Mouse (Mus musculus): ENCODE data around the gene Zfp276. TPM values are rescaled to one million over a fixed set of nuclear protein-coding genes. Genes with fewer than 3 reads are reported as not detected.
"Not testable (repeated sequence)": the region's sequence is repeated elsewhere in the genome, so short reads cannot be mapped to it uniquely, and the experiment has no call there.

The Zfp276 gene
- total RNA-seq, 2 experiments from 2014 or later: 20.4 to 20.9 TPM

DNA sequence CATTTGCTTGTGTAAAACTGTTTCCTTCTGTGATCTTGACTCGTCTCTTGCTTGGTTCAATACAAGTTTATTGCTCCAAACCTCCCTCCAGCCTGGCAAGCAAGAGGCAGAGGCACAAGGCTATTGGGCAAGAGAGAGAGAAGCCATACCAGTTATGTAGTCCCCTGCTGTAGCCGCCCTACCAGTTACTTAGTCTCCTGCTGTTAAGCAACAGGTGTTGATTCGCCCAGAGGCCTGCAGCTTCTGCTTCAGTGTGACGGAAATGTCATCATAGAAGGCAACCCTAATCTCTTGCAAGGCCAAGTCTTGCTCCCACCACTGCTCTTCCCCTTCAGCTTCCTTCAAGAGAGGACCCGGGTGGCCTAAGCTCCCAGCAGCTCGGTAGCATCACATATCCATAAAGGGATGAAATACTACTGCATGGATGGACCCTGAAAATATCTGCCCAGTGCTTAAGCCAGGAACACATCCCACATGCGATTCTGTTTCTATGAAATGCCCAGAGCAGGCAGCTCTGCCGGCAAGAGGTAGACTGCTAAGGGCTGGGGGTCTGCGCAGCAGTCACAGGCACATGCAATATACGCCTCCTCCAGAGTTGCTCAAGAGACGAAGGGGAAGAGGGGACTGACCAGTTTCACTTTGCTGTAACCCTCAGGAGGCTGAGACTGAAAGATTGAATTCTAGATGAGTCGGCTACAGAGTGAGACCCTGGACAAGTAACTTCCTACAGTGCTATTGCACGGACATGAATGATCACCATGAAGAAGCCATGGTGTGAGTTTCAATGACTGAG is 26.5 kb downstream of the Zfp276 start:
- intact Hi-C loops (cut with DNase I): no loop called here
- DNase-seq (ENCODE audit: low spot score in 2 of 2): no peak

GRCm38 (mm10) chr8:123282994-123283393 is 29.0 kb downstream of the Zfp276 start:
- intact Hi-C loops (cut with DNase I): not testable (repeated sequence)

DNA sequence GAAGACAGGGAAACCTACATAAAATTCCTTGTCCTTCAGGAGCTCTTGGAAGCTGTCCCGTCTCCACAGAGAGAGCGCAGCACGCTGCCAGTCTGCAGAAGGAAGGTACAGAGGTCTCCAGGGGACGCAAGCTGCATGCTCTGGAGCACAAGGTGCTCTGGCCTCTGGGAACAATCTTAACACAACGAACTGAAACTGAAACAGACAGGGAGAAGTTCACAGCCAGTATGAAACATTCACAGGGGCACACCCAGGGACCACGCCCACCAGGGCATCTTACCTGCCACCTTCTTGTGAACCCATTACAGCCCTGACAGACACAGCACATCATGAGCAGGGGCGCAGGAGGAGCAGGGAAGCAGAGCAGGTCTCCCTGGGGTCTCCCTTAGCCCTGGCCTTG is 30.0 kb downstream of the Zfp276 start:
- DNase-seq (ENCODE audit: low spot score in 2 of 2): no peak
- intact Hi-C loops (cut with DNase I): no loop called here

More at GRCm38 (mm10) chr8:123282994-123283393, 29.0 kb downstream of the Zfp276 start:
- DNase-seq (ENCODE audit: low spot score in 2 of 2): not testable (repeated sequence)

- no peak for DNase-seq (ENCODE audit: low spot score in 2 of 2)
- intact Hi-C loops (cut with DNase I): no loop called here
Observed at GRCm38 (mm10) chr8:123284493-123284892, 30.5 kb downstream of the Zfp276 start.

- no peak for DNase-seq (ENCODE audit: low spot score in 2 of 2)
- intact Hi-C loops (cut with DNase I): no loop called here
Observed at GRCm38 (mm10) chr8:123287362-123287761, 33.4 kb downstream of the Zfp276 start.

DNA sequence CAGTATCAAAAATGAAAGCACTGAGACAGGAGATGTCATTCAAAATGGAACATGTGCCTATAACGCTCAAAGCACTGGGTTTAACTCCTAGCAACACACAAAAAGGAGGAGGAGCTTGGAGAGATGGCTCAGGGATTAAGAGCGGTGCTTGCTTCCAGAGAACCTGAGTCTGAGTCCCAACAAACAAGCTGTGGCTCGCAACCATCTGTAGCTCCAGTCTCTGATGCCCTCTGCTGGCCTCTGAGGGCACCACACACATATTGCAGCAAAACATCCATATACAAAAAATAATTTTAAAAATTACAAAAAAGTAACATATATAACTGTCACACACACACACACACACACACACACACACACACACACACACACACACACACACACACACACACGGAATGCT is 36.2 kb downstream of the Zfp276 start:
- peak; percentile 51 to 64 for DNase-seq (ENCODE audit: low spot score in 2 of 2)
- intact Hi-C loops (cut with DNase I): loop anchor here (10.0 kb wide), 1 partner anchor 175 kb away; the partner anchor contains the start of gene Cpne7

DNA sequence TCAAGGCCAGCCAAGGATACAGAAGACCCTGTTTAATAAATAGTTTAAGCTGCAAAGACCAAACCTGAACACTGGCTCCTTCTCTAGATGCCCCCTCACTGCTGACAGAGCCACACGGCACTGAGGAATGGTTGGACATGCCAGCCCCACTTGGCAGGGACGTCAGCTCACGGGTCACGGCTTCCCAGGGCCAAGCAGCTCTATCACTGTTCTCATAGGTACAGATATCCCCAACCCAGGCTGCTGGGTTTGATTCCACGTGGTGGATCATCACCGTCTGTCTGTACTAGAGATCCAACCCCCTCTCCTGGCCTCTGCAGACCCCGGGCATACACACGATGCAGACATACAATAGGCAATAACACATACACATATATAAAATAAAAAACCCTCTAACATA is 36.7 kb downstream of the Zfp276 start:
- intact Hi-C loops (cut with DNase I): loop anchor here (10.0 kb wide), 1 partner anchor 176 kb away; the partner anchor contains the start of gene Cpne7
- no peak for DNase-seq (ENCODE audit: low spot score in 2 of 2)

DNA sequence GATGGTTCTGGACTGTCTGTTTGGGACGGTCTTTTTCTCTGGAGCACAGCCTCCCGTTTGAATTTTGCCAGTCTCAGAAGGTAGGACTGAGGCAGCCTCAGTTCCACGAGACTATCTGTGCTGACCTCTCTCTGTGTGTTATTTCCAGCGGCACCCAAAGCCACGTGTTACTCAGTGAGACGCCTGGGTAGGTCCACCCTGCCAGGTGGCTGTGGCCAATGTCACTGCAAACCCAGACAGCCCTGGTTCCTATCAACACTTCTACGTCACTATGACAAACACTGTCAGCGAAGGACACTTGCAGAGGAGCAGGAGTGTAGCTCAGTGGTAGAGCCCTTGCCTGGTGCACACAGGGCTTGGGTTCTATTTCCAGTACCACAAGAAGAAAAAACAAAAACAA is 37.7 kb downstream of the Zfp276 start:
- no peak for DNase-seq (ENCODE audit: low spot score in 2 of 2)
- intact Hi-C loops (cut with DNase I): loop anchor here (10.0 kb wide), 1 partner anchor 177 kb away; the partner anchor contains the start of gene Cpne7

- DNase-seq (ENCODE audit: low spot score in 2 of 2): no peak
Observed at GRCm38 (mm10) chr8:123292281-123292680, 38.3 kb downstream of the Zfp276 start.

DNA sequence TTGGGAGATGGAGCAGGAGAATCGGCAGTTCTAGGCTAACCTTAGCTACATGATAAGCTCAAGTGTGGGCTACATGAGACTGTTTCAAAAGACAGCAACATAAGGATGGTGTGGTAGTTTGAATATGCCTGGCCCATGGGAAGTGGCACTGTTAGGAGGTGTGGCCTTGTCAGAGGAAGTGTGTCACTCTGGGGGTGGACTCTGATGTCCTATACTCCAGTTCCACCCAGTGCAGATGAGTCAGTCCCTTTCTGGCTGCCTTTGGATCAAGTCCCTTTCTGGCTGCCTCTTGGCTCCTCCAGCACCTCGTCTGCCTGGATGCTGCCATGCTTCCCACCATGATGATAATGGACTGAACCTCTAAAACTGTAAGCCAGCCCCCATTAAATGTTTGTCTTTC is 38.8 kb downstream of the Zfp276 start:
- intact Hi-C loops (cut with DNase I): loop anchor here (10.0 kb wide), 1 partner anchor 178 kb away; the partner anchor contains the start of gene Cpne7
- no peak for DNase-seq (ENCODE audit: low spot score in 2 of 2)

More at GRCm38 (mm10) chr8:123292281-123292680, 38.3 kb downstream of the Zfp276 start:
- intact Hi-C loops (cut with DNase I): loop anchor here (10.0 kb wide), 1 partner anchor 177 kb away; the partner anchor contains the start of gene Cpne7

DNA sequence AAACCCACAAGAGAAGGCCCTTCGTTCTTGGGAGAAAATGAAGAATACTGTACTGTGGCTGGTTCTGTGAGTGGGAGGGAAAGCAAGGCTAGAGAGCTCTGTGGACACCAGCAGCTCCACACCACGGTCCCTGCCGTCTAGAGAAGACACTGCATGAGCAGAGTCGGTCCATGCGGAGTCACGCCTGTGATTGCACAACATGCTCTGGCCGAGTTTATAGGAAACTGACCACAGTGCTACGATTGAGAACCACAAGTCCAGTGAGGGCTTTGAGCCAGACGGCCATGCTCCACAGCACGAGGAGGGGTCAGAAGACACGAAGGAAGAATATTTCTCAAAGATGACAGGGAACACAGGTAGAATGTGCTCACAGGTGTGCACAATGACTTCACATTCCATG is 44.3 kb downstream of the Zfp276 start:
- no peak for DNase-seq (ENCODE audit: low spot score in 2 of 2)
- intact Hi-C loops (cut with DNase I): loop anchor here (10.0 kb wide), 1 partner anchor 184 kb away; the partner anchor contains the start of gene Cpne7

DNA sequence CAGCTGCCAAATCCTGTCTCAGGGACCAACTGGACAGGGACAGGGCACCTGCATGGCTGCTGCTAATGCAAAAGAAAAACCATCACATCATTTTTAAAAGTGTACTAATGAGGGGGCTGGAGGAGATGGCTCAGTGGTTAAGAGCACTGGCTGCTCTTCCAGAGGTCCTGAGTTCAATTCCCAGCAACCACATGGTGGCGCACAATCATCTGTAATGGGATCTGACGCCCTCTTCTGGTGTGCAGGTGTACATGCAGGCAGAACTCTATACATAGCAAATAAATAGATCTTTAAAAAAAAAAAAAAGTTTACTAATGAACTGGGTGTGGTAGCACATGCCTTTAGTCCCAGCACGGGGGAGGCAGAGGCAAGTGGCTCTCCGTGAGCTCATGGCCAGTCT is 54.7 kb downstream of the Zfp276 start:
- DNase-seq (ENCODE audit: low spot score in 2 of 2): no peak
- intact Hi-C loops (cut with DNase I): no loop called here

GRCm38 (mm10) chr8:123317781-123318466 is 63.9 kb downstream of the Zfp276 start:
- no peak for DNase-seq (ENCODE audit: low spot score in 2 of 2)
- intact Hi-C loops (cut with DNase I): no loop called here

GRCm38 (mm10) chr8:123318467-123318911 is 64.5 kb downstream of the Zfp276 start, which contains the start of gene Fanca:
TSS of gene Fanca (minus strand) at chr8:123318576.
- peak; percentile 92 for DNase-seq (ENCODE audit: low spot score in 2 of 2)
- intact Hi-C loops (cut with DNase I): no loop called here

Other genes with a start within 250 kb of the Zfp276 start
- gene Ankrd11, start 211.9 kb upstream of the Zfp276 start, total RNA-seq (2021): 100 to 1,000 TPM; 146 to 151 TPM
- 10 to 100 TPM; 69.0 to 69.4 TPM for gene Spg7, start 191.3 kb upstream of the Zfp276 start, total RNA-seq (2021)
- 100 to 1,000 TPM; 356 to 384 TPM for gene Rpl13, start 151.8 kb upstream of the Zfp276 start, total RNA-seq (2021)
- 10 to 100 TPM; 55.0 to 77.7 TPM for gene Cpne7, start 136.8 kb upstream of the Zfp276 start, total RNA-seq (2021)
- gene Sult5a1, start 95.9 kb upstream of the Zfp276 start, total RNA-seq (2021): under 1 TPM in 1 of 2 experiments, not detected in 1; 0.59 TPM
- gene Dpep1, start 68.0 kb upstream of the Zfp276 start, total RNA-seq (2021): not detected
- 100 to 1,000 TPM in 1 of 2 experiments, 10 to 100 TPM in 1; 99.0 to 108 TPM for gene Chmp1a, start 41.4 kb upstream of the Zfp276 start, total RNA-seq (2021)
- 10 to 100 TPM in 1 of 2 experiments, 1 to 10 TPM in 1; 7.1 to 10.2 TPM for gene Spata33, start 41.4 kb upstream of the Zfp276 start, total RNA-seq (2021)
- gene Cdk10, start 29.4 kb upstream of the Zfp276 start, total RNA-seq (2021): 10 to 100 TPM; 71.2 to 75.6 TPM
- gene Spata2l, start 18.0 kb upstream of the Zfp276 start, total RNA-seq (2021): 100 to 1,000 TPM; 125 to 142 TPM
- gene Vps9d1, start 153 bp downstream of the Zfp276 start, total RNA-seq (2021): 10 to 100 TPM; 60.2 to 71.8 TPM
- gene Fanca, start 64.4 kb downstream of the Zfp276 start, total RNA-seq (2021): 1 to 10 TPM; 4.1 to 6.5 TPM
- gene Spire2, start 78.5 kb downstream of the Zfp276 start, total RNA-seq (2021): 10 to 100 TPM; 16.3 to 17.1 TPM
- 100 to 1,000 TPM; 541 to 593 TPM for gene Tcf25, start 119.6 kb downstream of the Zfp276 start, total RNA-seq (2021)
- under 1 TPM in 1 of 2 experiments, not detected in 1; 0.09 TPM for gene Mc1r, start 152.9 kb downstream of the Zfp276 start, total RNA-seq (2021)
- gene Tubb3, start 157.2 kb downstream of the Zfp276 start, total RNA-seq (2021): 100 to 1,000 TPM; 691 to 709 TPM
- gene Def8, start 169.3 kb downstream of the Zfp276 start, total RNA-seq (2021): 10 to 100 TPM; 76.1 to 76.7 TPM
- gene Afg3l1, start 223.7 kb downstream of the Zfp276 start, total RNA-seq (2021): 10 to 100 TPM; 31.6 to 36.5 TPM